ENCODE assay signal across 8 mouse cellular contexts in genomic region chr13:59010893-59011529, GRCm38 (mm10).
DNase-seq lines count a peak whose midpoint lies in the region; ATAC-seq and TF ChIP-seq lines count a peak whose summit lies in the region.

No protein-coding gene starts in this region.

- H3K4me3 ChIP-seq in heart, embryonic 11.5 days (ENCODE audit: low read depth, low read length): peak overlapping the region; percentile 27
- peak overlapping the region; percentile 52 for H3K4me3 ChIP-seq in embryonic facial prominence, embryonic 10.5 days
- H3K4me3 ChIP-seq in intestine, postnatal 0 days (ENCODE audit: low read depth, low read length): peak overlapping the region; percentile 14
- H3K4me3 ChIP-seq in midbrain, embryonic 11.5 days (ENCODE audit: low read depth, low read length): peak overlapping the region; percentile 9

- TF ChIP-seq CTCF in intestine, postnatal 0 days (IDR thresholded peaks at IDR 0.05; ENCODE audit: low read depth): no peak

- H3K4me1 ChIP-seq in heart, embryonic 11.5 days (ENCODE audit: control insufficient read depth, insufficient read depth, low read length): no peaks in the 10 kb centered on the region
- H3K4me1 ChIP-seq in embryonic facial prominence, embryonic 10.5 days: peaks cover 26% of the 10 kb centered on the region
- no peaks in the 10 kb centered on the region for H3K4me1 ChIP-seq in intestine, postnatal 0 days (replicated peaks; ENCODE audit: control insufficient read depth, insufficient read depth, low read length)
- H3K4me1 ChIP-seq in midbrain, embryonic 11.5 days (ENCODE audit: control insufficient read depth, insufficient read depth, low read length): peaks cover 12% of the 10 kb centered on the region

- ATAC-seq in heart, embryonic 11.5 days (replicated peaks; ENCODE audit: insufficient number of reproducible peaks, low FRiP score, low TSS enrichment): no peak
- peak; percentile 68 for ATAC-seq in intestine, postnatal 0 days
- ATAC-seq in midbrain, embryonic 11.5 days (ENCODE audit: low FRiP score): peak; percentile 75

- peak overlapping the region; percentile 12; the same call in 1 of the 2 replicates for H3K9ac ChIP-seq in heart, embryonic 11.5 days (ENCODE audit: low read depth, low read length)
- no peak overlapping the region for H3K9ac ChIP-seq in intestine, postnatal 0 days (ENCODE audit: low read depth, low read length)
- H3K9ac ChIP-seq in midbrain, embryonic 11.5 days (ENCODE audit: low read length): peak overlapping the region; percentile 17

- H3K4me2 ChIP-seq in heart, embryonic 11.5 days: peak overlapping the region; percentile 63
- peak overlapping the region; percentile 47 for H3K4me2 ChIP-seq in intestine, postnatal 0 days (replicated peaks; ENCODE audit: low read depth)
- peak overlapping the region; percentile 44 for H3K4me2 ChIP-seq in midbrain, embryonic 11.5 days

- WGBS in heart, embryonic 11.5 days (ENCODE audit: insufficient replicate concordance): 43% methylated on average over 16 of the region's 16 CpGs
- 33% methylated on average over 16 of the region's 16 CpGs for WGBS in embryonic facial prominence, embryonic 10.5 days
- 26% methylated on average over 16 of the region's 16 CpGs for WGBS in intestine, postnatal 0 days
- 11% methylated on average over 16 of the region's 16 CpGs for WGBS in midbrain, embryonic 11.5 days

- no peak overlapping the region for H3K27ac ChIP-seq in heart, embryonic 11.5 days (ENCODE audit: low read depth, low read length)
- H3K27ac ChIP-seq in embryonic facial prominence, embryonic 10.5 days (replicated peaks): peak overlapping the region; percentile 77
- no peak overlapping the region for H3K27ac ChIP-seq in intestine, postnatal 0 days (ENCODE audit: low read depth, low read length)
- H3K27ac ChIP-seq in midbrain, embryonic 11.5 days (ENCODE audit: low read depth, low read length): peak overlapping the region; percentile 31; the same call in 1 of the 2 replicates

- DNase-seq in heart, adult 18-20 months: no peak
- peak; percentile 16 for DNase-seq in embryonic facial prominence, embryonic 10.5 days (ENCODE audit: low spot score)
- DNase-seq in midbrain, embryonic 11.5 days (ENCODE audit: low spot score, missing footprints): peak; percentile 93
- DNase-seq in ovary, postnatal 14 days (ENCODE audit: low spot score): no peak
- DNase-seq in spleen, postnatal 14 days (ENCODE audit: low spot score in 2 of 2): no peak
- no peak for DNase-seq in right cerebral cortex, adult 18-20 months

- H3K9me3 ChIP-seq in heart, embryonic 11.5 days (replicated peaks; ENCODE audit: control insufficient read depth, low read length): no peaks in the 10 kb centered on the region
- no peaks in the 10 kb centered on the region for H3K9me3 ChIP-seq in embryonic facial prominence, embryonic 10.5 days
- no peaks in the 10 kb centered on the region for H3K9me3 ChIP-seq in intestine, postnatal 0 days (ENCODE audit: control insufficient read depth)
- no peaks in the 10 kb centered on the region for H3K9me3 ChIP-seq in midbrain, embryonic 11.5 days (ENCODE audit: control insufficient read depth, low read length)

- peaks cover 3% of the 10 kb centered on the region; the same call in 1 of the 2 replicates for H3K27me3 ChIP-seq in heart, embryonic 11.5 days (ENCODE audit: control insufficient read depth, insufficient read depth, low read length)
- peaks cover 15% of the 10 kb centered on the region for H3K27me3 ChIP-seq in embryonic facial prominence, embryonic 10.5 days (replicated peaks; ENCODE audit: low read depth, poor library complexity, severe bottlenecking)
- H3K27me3 ChIP-seq in intestine, postnatal 0 days (replicated peaks; ENCODE audit: control insufficient read depth, insufficient read depth, low read length): 0 out of 2 replicates have a peak, but pooled peaks cover 3% of the 10 kb centered on the region
- H3K27me3 ChIP-seq in midbrain, embryonic 11.5 days (ENCODE audit: control insufficient read depth, insufficient read depth, low read length): no peaks in the 10 kb centered on the region; the same call in 1 of the 2 replicates

- no peaks in the 10 kb centered on the region for H3K36me3 ChIP-seq in heart, embryonic 11.5 days (ENCODE audit: control insufficient read depth, insufficient read depth, low read length)
- no peaks in the 10 kb centered on the region for H3K36me3 ChIP-seq in embryonic facial prominence, embryonic 10.5 days (replicated peaks)
- no peaks in the 10 kb centered on the region for H3K36me3 ChIP-seq in intestine, postnatal 0 days (ENCODE audit: control insufficient read depth, insufficient read depth)
- H3K36me3 ChIP-seq in midbrain, embryonic 11.5 days (ENCODE audit: control insufficient read depth, insufficient read depth, low read length): no peaks in the 10 kb centered on the region

Comparison
In these comparisons a context has a peak if more than half of its experiments do, and no peak if none do; other contexts are left out.
1. H3K27ac ChIP-seq: peak in embryonic facial prominence, embryonic 10.5 days (single experiment) and midbrain, embryonic 11.5 days (single experiment); none in heart, embryonic 11.5 days (single experiment) and intestine, postnatal 0 days (single experiment).
2. DNase-seq: peak in embryonic facial prominence, embryonic 10.5 days (single experiment) and midbrain, embryonic 11.5 days (single experiment); none in heart, adult 18-20 months (0 of 2), ovary, postnatal 14 days (single experiment), spleen, postnatal 14 days (0 of 2) and right cerebral cortex, adult 18-20 months (single experiment).
3. Peak in every context shown above with its lines, with median percentiles within 50 percentile points of each other: H3K4me2 ChIP-seq and H3K4me3 ChIP-seq.